Mouse (Mus musculus) heart, adult 2 months (tissue): ENCODE results near the gene 4930519G04Rik. TPM values are rescaled to one million over a fixed set of nuclear protein-coding genes. Genes with fewer than 3 reads are reported as not detected.

Source experiments
- DNase-seq, 2 experiments: peaks; one replicate each; pipeline ENCODE4 v3.0.0; 2021
- H3K27ac ChIP-seq: fragments of 200-600 bp; 2 replicates; pipeline ENCODE4 v1.8.1; 2022
- H3K27me3 ChIP-seq: fragments of 200-500 bp; 2 replicates; pipeline ENCODE4 v1.6.1; 2012; ENCODE audit warnings: mild to moderate bottlenecking, low read length, inconsistent platforms, mixed read lengths; ENCODE audit not compliant: control insufficient read depth, insufficient read depth
- H3K36me3 ChIP-seq: fragments of 200-500 bp; 2 replicates; pipeline ENCODE4 v1.6.1; 2012; ENCODE audit warnings: low read length, inconsistent platforms; ENCODE audit not compliant: control insufficient read depth, insufficient read depth
- H3K4me1 ChIP-seq: fragments of 200-500 bp; 2 replicates; pipeline ENCODE4 v1.6.1; 2011; ENCODE audit warnings: low read length; ENCODE audit not compliant: control insufficient read depth, insufficient read depth
- H3K4me3 ChIP-seq: fragments of 200-600 bp; 2 replicates; pipeline ENCODE4 v1.8.1; 2022
- H3K79me2 ChIP-seq: fragments of 200-500 bp; replicated peaks from 2 replicates; pipeline ENCODE4 v1.6.1; 2012; ENCODE audit warnings: mild to moderate bottlenecking, inconsistent platforms, low read length, moderate library complexity, mixed read lengths; ENCODE audit not compliant: control insufficient read depth, insufficient read depth
- H3K9ac ChIP-seq: fragments of 200-500 bp; 2 replicates; pipeline ENCODE4 v1.6.1; 2012; ENCODE audit warnings: low read depth, mild to moderate bottlenecking, control low read depth, inconsistent platforms, low read length, mixed read lengths
- CTCF ChIP-seq: fragments of 200-600 bp; IDR thresholded peaks from 2 replicates; pipeline ENCODE4 v1.8.1; 2022; ENCODE audit warnings: antibody characterized with exemption, mild to moderate bottlenecking, moderate library complexity
- EP300 ChIP-seq: fragments of 200-500 bp; IDR thresholded peaks from 2 replicates; pipeline ENCODE4 v1.6.1; 2011; ENCODE audit warnings: low read depth, low read length, control low read depth; ENCODE audit not compliant: insufficient read depth
- POLR2A ChIP-seq: fragments of 200-500 bp; IDR thresholded peaks from 2 replicates; pipeline ENCODE4 v1.6.1; 2011; ENCODE audit warnings: mild to moderate bottlenecking, low read depth, low read length, control low read depth; ENCODE audit not compliant: insufficient read depth
- WGBS: fragments of 180-500 bp; shearing (Covaris S2); methylation state at CpG from one replicate; pipeline ENCODE4 v1.1.7; 2018; 5-methylcytosine and 5-hydroxymethylcytosine counted together
- intact Hi-C: fragments of 180-260 bp; cut with DNase I; formaldehyde crosslinking; loops from one replicate; pipeline ENCODE4 v1.15.1; 2025
- polyA plus RNA-seq: library from polyadenylated mRNA; depleted of rRNA; stranded (reverse); fragments of >200 nt; gene quantifications from 2 replicates; pipeline ENCODE4 v1.2.3, GENCODE M21; 2012
- total RNA-seq, 2 experiments: library from RNA; stranded (reverse); gene quantifications; 2 replicates each; pipeline ENCODE4 v1.2.3; 2021

Gene 4930519G04Rik
- total and polyA plus RNA-seq, 3 experiments = not detected

- no peak overlapping the region for H3K9ac ChIP-seq
- peak; percentile 34 to 54 for DNase-seq
- TF ChIP-seq CTCF (peak; percentile 47), POLR2A (no peak), EP300 (no peak)
- no peaks in the 10 kb centered on the region for H3K79me2 ChIP-seq
- H3K27me3 ChIP-seq = no peaks in the 10 kb centered on the region
- intact Hi-C loops = loop anchor here (5.0 kb wide), 1 partner anchor 1729 kb away; no protein-coding TSS in a partner anchor
- peaks cover 3% of the 10 kb centered on the region; the same call in 1 of the 2 replicates for H3K4me1 ChIP-seq
- no peak overlapping the region for H3K27ac ChIP-seq
- H3K36me3 ChIP-seq = no peaks in the 10 kb centered on the region
- 54% methylated on average over 19 of the region's 19 CpGs for WGBS
- H3K4me3 ChIP-seq = no peak overlapping the region
Observed at GRCm38 (mm10) chr5:114921551-114922365, 68.3 kb downstream of the 4930519G04Rik start.

- H3K36me3 ChIP-seq = no peaks in the 10 kb centered on the region
- no peaks in the 10 kb centered on the region for H3K79me2 ChIP-seq
- no peak overlapping the region for H3K9ac ChIP-seq
- no peak overlapping the region for H3K27ac ChIP-seq
- H3K4me3 ChIP-seq = no peak overlapping the region
- peaks cover 5% of the 10 kb centered on the region; the same call in 1 of the 2 replicates for H3K4me1 ChIP-seq
- no peak for DNase-seq
- 51% methylated on average over 10 of the region's 10 CpGs for WGBS
- TF ChIP-seq POLR2A (no peak), CTCF (no peak), EP300 (no peak)
- no peaks in the 10 kb centered on the region for H3K27me3 ChIP-seq
- intact Hi-C loops = loop anchor here (5.0 kb wide), 1 partner anchor 1730 kb away; no protein-coding TSS in a partner anchor
Observed at GRCm38 (mm10) chr5:114922366-114922731, 68.9 kb downstream of the 4930519G04Rik start.

GRCm38 (mm10) chr5:114922998-114923473, 69.6 kb downstream of the 4930519G04Rik start, which contains the start of gene Oasl1:
TSS of gene Oasl1 (plus strand) at chr5:114923240.
- no peaks in the 10 kb centered on the region for H3K36me3 ChIP-seq
- peak; percentile 67 to 74 for DNase-seq
- TF ChIP-seq EP300 (no peak), CTCF (no peak), POLR2A (no peak; the same call in 1 of the 2 replicates)
- H3K4me1 ChIP-seq = peaks cover 5% of the 10 kb centered on the region; the same call in 1 of the 2 replicates
- peak within 1 kb of the TSS; percentile 47 for H3K27ac ChIP-seq
- H3K79me2 ChIP-seq = no peaks in the 10 kb centered on the region
- peak within 1 kb of the TSS; percentile 72 for H3K9ac ChIP-seq
- no peaks in the 10 kb centered on the region for H3K27me3 ChIP-seq
- 11% methylated on average over 15 of the region's 15 CpGs for WGBS
- peak within 1 kb of the TSS; percentile 55 for H3K4me3 ChIP-seq
- intact Hi-C loops = loop anchor here (5.0 kb wide), 1 partner anchor 1731 kb away; no protein-coding TSS in a partner anchor

- H3K9ac ChIP-seq = no peak overlapping the region
- intact Hi-C loops = no loop called here
- no peak overlapping the region for H3K27ac ChIP-seq
- no peaks in the 10 kb centered on the region for H3K79me2 ChIP-seq
- no peaks in the 10 kb centered on the region for H3K36me3 ChIP-seq
- no peak for DNase-seq
- no peak overlapping the region for H3K4me3 ChIP-seq
- peaks cover 5% of the 10 kb centered on the region; the same call in 1 of the 2 replicates for H3K4me1 ChIP-seq
- no peaks in the 10 kb centered on the region for H3K27me3 ChIP-seq
- WGBS = 57% methylated on average over 1 of the region's 1 CpGs
- TF ChIP-seq POLR2A = no peak
- no peak for TF ChIP-seq EP300
- TF ChIP-seq CTCF = no peak
Observed at GRCm38 (mm10) chr5:114926153-114926684, 72.8 kb downstream of the 4930519G04Rik start.

GRCm38 (mm10) chr5:114926753-114927152, 73.3 kb downstream of the 4930519G04Rik start:
- Histone ChIP-seq H3K79me2 (no peaks in the 10 kb centered on the region), H3K36me3 (no peaks in the 10 kb centered on the region), H3K4me1 (peaks cover 4% of the 10 kb centered on the region; the same call in 1 of the 2 replicates), H3K27ac (no peak overlapping the region), H3K27me3 (no peaks in the 10 kb centered on the region), H3K9ac (no peak overlapping the region), H3K4me3 (no peak overlapping the region)
- intact Hi-C loops = no loop called here
- 75% methylated on average over 9 of the region's 9 CpGs for WGBS
- DNase-seq = no peak
- no peak for TF ChIP-seq CTCF

- Histone ChIP-seq H3K4me3 (no peak overlapping the region), H3K36me3 (no peaks in the 10 kb centered on the region), H3K79me2 (no peaks in the 10 kb centered on the region), H3K9ac (no peak overlapping the region), H3K4me1 (0 out of 2 replicates have a peak, but pooled peaks cover 1% of the 10 kb centered on the region), H3K27ac (no peak overlapping the region), H3K27me3 (no peaks in the 10 kb centered on the region)
- intact Hi-C loops = no loop called here
- 49% methylated on average over 5 of the region's 5 CpGs for whole genome bisulfite sequencing
- DNase-seq = no peak
- TF ChIP-seq POLR2A (no peak), EP300 (no peak), CTCF (no peak)
Observed at GRCm38 (mm10) chr5:114931626-114932025, 78.2 kb downstream of the 4930519G04Rik start.
